Mouse (Mus musculus) kidney, postnatal 4 days (tissue): ENCODE data around the gene Gm12166.

Source experiments
- DNase-seq, 2 experiments: peaks; one replicate each; pipeline ENCODE4 v3.0.0; 2021; ENCODE audit warnings: mixed read lengths in 2 of 2

Gene Gm12166

DNA sequence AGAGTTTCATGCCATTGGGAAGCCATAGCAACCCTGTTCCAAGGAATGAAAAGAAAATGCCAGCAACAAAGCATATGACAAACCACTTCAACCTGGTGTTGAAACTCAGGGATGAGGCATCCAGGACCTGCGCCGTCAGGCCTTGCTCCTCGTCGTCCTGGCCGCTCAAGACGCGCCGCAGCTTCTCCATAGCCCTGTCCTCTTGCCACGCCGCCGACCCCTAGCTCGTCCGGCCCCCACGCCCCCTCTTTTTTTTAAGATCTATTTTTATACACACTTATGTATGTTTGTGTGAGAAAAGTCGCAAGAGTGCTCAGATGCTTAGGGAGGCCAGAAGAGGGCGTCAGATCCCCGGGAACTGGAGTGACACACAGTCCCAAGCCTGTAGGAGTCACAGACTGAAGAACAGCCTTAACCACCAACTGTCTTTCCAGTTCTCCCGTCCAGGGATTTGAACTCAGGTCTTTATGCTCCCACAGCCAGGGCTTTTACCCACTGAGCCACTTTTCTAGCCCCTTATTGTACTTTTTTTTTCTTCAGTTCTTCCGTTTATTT lies at the start of gene Gm12166:
Gene Gm12166, minus strand, starts transcription at position 217 of the 555 bp plus-strand sequence.
- DNase-seq = peak; percentile 71 to 78

DNA sequence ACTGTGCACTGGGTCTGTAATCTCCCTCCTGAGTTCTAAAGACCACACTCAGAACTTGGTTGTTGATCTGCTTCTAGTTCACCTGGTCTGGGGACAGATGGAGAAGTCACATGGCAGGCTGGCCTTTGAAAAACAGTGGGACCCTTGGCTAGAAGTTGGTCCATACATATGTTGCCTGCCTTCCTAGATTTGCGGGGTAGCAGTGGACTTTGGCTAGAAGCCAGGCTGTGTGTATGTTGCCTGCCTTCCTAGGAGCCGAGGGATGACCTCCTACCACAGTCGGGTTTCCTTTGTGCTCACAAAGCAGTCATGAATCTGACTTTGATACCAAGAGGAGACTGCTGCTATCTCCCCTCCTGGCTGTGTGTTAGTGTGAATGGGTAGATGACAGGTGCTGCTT lies 44.9 kb upstream of the Gm12166 start:
- no peak for DNase-seq

DNA sequence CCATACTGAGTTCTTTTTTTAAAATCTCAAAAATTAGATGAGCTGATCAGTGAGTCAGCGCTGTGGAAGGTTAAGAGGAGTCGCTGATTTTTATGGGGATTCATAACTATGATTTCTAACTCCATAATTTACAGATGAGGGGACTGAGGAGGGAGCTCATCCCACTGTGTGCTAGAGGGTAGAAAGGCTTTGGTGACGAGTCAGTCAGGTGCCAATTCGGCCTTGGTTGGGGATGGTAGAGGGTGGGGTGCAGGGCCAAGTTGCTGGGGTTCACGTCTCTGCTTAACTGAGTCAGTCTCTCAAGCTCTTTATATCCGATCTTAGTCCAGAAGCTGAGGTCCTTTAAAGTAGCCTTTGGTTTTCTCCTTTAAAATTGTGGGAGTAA lies 44.1 kb upstream of the Gm12166 start:
- DNase-seq = no peak

DNA sequence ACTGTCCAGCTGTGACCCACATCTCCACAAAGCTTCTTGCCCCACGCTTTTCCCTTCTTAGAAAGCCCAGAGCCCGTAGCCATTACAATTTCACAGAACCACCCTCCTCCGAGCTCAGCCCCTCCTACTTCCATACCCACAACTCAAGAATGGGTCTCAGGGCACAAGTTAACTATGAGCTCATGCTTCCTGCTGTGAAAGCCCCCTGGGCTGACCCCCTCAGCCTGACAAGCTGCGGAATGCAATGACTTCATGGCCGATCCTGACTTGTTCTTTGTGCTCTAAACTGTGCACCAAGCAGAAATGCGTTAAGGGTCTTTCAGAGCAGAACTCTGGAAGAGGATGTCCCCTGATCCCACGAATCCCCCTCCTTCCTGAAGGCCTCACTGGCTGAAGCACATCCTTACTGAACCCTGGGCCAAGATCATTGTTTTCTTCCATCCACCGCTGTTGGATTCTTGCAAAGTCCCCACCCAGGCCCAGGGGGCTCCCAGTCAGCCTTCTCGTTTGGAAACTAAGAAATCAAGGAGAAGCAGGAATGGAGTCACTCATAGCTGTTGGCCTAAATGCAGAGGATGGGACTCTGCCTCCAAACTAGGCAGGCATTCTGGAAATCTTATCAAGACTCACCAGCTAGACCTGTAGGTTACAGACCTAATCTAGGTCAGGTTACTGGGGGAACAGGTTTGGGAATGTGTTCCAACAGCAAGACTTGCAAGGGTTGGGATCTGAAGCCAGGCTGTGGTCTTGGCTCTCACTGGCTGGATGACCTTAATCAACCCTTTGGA lies 43.5 kb upstream of the Gm12166 start:
- DNase-seq = no peak

DNA sequence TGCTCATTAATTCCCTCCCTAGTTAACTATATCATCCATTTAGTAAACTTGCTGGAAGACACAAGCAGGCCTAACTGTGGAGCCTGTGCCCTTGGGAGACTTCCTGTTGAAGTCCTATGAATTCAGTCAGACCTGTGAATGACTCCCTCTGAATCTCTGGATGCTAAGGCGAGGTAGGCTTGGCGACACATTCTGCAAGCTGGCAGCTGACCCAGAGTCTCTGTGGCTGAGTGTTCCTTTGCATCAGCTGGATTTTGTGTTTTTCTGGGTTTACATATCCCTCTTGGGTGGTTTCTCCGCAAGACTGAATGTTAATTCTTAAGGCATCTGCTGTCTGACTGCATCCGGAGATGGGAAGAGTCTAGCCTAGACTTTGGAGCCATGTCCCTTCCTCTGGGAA lies 40.0 kb upstream of the Gm12166 start:
- DNase-seq = no peak

DNA sequence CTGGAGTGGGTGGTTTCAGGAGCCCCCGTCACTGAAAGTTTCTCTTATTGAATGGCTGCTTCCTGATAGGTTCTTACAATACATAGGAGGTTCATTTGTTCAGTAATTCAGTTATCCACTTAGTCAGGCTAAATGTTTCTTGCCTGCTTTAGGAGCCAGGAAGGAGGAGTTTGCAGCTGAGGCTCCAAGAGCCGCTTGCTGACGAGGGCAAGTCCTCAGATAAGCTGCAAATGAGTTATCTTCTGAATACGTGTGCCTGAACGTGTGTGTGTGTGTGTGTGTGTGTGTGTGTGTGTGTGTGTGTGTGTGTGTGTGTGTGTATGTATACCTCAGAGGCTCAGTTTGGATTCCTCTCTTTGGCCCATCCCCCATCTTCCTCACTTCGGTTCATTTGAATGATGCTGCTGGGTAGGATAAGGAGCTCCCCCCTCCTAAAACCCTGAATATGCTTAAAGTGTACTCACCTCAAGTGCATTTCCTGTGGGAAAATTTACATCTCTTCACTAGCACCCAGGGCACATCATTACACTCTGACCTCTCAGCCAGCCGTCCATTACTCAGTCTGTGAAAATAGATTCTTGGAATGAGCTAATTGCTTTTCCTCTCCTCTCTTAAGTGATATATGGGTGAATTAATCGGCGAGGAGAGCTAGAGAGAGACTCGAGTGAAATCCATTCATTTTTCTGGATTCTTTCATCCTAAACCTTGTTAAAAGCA lies 39.0 kb upstream of the Gm12166 start:
- no peak for DNase-seq

DNA sequence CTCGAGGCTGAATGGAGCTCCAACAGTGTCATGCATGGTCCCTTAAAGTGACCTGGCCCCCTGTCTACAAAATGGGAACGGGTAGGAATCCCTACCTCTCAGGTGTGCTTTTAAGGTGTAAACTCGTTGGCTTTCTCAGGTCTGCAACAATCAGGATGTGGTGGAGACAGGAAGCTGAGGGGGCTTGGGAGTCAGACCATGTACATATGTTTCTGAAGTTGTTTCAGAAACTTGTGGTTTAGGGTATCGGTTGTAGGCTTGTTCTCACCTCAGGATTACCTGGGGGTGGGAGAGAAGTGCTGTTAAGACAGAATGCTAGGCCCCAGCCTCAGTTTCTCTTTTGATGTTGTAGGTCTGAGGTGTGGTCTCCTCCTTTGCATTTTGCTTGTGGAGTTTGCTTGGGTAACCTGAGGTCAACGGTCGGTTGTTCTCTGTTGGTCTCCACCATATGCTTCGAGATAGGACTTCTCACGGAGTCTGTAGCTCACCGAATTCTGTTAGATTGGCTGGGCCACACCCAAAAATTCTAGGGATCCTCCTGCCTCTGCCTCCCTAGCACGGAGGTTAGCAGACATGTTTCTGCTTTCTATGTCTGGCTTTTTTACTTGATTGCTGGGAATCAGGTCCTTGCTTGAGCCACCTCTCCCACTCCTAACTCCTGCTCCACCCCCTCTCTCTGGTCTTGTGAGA lies 38.1 kb upstream of the Gm12166 start:
- no peak for DNase-seq

DNA sequence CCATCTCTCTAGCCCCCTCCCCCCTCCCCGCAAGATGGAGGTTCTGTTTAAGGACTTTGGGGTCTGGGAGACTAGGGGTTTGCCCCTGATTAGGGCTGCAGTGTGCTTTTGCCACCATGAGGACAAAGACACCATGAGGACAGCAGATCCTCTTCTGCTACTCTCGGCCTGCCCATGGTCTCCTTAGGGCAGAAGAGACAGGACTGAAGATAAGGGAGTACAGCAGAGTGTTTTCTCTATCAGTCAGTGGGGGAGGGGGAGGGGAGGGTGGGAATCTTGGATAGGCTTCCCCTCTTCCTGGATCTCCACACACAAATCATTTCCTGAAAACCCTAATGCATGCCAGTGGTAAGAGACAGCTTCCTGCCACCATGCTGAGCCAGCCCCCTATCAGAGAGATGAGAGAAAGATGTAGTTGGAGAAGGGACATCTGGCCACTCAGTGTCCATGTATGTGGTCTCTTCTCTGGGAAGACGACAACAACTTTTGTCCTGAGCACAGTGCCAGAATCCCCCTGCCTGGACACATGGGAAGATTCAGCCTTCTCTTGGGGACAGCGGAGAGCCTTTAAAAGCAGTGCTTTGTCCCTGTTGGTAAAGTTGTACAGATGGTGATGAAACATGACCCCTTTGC lies 37.1 kb upstream of the Gm12166 start:
- peak; percentile 52 to 67 for DNase-seq

DNA sequence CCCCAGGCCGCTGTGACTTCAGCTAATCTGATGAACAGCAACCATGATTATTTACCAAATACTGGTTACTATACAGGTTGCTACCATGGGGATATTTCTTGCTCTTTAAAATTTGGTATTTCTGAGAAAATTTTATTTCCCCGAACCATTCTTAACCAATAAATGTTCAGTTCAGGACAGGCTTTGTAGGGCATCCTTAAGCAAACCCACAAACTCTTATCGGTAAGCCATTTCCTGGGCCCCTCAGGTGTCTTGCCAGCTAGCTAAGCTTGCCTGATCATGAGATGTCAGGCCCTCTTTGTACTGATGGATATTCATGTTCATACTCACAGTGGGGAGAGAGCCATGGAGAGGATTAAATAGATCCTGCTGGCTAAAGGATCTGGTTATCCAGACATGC lies 34.3 kb upstream of the Gm12166 start:
- DNase-seq = no peak

DNA sequence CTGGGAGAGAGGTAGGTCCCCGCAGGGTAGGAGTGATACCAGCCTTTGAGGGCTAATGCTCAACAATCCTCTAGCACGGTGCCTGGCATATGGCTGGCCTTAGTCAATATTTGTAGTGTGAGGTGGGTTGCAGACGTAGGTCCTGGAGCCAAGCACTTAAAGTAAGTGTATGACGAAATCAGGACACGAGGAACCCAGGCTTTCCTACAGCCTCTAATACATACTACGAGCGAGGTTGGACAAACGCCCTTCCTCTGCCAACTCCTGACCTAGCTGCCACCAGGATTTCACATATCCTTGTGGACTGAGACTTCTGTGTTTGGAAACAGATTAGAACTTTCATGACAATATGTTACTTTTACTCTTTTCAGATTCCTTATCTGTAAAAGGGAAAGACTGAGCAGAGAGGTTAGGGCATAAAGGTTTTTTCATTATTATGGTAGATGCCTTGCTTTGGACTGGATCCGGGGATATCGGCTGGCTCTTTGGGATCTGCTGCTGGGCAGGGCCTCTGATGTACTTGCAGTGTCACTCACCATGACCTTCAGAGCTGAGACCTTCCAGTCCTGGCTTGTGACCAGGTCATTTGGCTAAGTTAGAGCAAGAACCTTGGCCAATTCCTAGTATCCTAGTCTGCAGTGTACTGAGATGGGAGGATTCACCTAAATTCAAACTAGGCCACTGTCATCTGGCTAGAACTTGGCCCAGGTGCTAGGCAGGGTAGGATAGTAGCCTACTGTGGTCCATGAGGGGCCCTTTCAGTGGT lies 33.5 kb upstream of the Gm12166 start:
- DNase-seq = no peak

DNA sequence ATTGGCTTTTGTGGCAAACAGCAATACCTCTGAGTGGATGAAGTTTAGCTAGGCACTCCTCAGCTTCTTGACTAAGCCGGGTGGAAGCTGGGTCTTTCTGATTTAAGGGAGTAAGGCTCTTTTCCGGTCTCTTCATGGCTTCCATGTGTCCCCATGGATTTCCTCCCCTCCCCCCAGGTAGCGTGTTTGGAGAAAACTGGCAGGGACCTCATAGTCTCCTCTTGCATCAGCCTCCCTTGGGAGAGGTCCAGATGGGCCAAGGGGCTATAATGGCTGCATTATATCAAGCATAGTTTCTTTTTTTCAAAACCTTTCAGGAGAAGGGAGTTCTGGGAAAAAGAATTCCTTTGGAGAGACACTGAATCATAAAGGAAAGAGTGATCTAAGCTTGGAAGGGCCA lies 32.4 kb upstream of the Gm12166 start:
- peak; percentile 56 to 70 for DNase-seq

DNA sequence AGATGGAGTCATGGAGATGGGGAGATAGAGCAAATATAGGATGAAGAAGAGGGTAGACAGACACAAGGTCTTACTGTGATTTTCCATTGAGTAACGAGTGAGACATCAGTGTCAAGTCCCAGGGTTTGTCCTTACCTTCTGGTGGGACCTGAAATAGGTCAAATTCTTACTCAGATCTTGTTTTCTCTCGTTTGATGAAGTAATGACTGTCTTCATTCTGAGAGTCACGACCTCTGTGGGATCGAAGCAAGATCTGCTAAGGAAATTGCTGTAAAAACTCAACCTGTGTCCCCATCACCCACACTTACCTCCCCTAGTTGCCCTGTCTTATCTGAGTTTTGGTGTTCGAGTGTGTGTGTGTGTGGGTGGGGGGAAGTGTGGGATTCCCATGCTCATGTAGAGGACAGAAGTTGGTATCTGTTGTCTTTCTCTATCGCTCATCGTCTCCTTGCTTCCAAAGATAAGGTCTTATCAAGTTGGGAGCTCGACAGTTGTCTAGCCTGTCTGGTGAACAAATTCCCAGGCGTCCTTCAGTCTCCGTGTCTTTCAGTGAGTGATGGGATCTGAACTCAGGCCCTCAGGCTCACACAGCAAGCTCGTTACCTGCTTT lies 31.8 kb upstream of the Gm12166 start:
- DNase-seq = no peak

DNA sequence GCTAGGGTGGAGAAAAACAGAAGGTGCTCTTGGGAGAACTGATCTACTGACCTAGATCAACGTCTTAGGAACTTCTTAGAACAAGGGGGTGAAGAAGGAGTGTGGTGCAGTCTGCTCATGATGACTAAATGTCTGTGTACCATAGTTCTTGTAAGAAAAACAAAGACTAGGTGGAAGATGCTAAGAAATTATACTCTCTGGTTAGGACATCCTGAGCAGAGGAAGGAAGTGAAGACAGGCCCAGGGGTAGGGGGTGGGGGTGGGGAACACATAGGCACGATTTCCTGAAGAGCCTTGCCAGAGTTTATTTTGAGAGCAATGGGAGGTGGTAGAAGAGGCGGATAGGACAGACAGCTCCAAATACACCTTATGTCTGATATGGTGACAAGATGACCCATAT lies 31.3 kb upstream of the Gm12166 start:
- DNase-seq = no peak

DNA sequence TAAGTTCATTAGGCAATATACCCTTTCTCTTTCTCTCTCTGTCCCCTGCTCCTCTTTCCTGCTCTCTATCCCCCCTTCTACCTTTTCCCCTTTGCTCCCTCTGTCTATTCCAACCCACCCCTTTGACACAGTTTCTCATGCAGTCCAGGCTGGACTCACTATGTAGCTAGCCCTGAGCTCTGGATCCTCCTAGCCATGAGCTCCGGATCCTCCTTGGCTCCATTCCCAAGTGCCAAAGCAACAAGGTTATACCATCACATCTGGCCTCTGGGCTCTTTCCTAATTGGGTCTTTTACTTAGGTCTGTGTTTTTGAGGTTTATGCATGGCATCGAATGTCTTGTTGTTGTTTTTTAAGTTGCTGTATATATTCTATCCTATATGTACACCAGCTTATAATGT lies 29.0 kb upstream of the Gm12166 start:
- DNase-seq = no peak

DNA sequence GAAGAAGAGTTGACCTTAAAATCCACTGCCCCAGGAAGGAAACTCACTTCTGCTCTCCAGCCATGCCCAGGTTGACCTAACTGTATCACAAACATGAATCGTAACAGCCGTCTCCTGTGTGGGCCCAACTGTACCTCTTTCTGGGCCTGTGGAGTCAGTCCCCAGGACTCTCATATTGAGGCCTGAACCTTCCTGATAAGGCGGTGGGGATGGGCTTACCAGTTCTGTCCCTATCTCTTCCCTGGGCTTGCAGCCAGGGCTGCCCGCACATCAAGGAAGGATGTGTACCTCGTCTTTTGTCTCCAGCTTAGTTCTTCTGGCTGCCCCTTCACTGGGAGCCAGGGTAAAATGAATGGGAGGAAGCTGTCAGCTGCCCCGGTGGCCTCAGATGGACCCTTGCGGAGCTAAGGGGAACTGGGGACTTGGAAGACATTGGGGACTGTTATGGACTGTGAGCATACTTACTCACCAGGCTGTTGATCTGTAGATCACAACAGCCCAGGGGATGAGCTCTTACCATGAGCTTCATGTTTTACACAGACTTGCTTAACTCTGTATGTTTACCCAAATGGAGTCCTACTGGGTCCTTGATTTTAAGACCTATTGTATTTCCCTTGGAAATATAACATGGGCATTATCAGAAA lies 25.7 kb upstream of the Gm12166 start:
- DNase-seq = peak; percentile 41 to 61

DNA sequence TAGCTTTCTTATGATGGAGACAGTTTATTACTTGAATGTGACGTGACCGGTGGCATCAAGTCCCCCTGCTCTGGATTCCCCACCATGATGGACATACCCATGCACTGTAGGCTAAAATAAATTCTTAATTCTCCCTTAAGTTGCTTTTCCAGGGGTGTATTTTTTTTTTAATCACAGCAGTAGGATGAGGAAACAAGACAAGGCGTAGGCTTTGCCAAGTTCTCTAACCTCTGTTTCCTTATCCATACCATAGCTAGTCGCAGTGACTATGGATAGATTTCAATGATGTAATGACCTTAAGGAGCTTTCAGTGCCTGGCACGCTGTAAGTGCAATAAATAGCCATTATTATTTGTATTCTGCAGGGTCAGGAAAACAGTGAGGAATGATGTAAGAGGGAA lies 25.2 kb upstream of the Gm12166 start:
- no peak for DNase-seq

DNA sequence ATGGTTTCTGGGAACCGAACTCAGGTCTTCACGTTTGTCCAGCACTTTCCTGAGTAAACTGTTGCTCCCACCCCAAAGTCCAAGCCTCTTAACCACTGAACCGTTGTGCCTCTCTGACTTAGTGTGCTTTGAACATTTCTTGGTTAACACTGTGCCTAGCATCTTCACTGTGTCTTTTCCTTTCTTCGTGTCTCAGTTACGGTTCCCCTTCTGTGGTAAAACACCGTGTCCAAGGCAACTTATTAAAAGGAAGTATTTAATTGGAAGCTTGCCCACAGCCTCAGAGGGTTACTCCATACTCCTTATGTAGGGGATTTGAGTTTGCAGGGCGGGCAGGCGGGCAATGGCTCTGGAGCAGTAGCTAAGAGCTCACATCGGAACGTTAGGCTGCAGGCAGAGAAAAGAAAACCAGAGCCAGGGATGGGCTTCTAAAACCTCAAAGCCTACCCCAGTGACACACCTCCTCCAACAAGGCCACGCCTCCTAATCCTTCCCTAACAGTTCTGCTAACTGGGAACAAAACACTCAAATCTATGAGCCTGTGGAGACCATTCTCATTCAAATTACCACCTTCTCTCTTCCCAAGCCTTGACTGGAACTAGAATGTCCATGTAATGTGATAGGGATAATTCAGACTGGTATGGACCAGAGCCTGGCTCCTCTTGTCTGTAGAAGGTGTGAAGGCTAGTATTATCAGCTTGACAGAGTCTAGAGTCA lies 24.5 kb upstream of the Gm12166 start:
- DNase-seq = no peak

DNA sequence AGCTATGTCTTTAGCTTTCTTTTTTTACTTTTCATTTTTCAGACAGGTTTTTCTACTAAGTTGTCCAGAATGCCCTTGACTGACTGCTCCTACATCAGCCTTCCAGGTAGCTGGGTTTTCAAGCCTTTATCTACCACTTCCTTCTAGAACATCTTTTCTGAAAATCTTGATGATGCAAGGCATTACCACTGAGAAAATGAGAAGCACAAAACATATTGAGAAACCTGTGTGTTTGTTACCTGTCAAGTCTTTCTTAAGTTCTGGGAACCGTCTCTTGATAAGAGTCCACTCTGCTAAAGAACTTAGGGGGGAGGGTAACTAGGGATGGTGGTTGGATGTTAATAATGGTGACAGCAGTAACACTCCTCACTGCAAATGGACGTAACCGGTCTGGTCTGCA lies 23.4 kb upstream of the Gm12166 start:
- no peak for DNase-seq

DNA sequence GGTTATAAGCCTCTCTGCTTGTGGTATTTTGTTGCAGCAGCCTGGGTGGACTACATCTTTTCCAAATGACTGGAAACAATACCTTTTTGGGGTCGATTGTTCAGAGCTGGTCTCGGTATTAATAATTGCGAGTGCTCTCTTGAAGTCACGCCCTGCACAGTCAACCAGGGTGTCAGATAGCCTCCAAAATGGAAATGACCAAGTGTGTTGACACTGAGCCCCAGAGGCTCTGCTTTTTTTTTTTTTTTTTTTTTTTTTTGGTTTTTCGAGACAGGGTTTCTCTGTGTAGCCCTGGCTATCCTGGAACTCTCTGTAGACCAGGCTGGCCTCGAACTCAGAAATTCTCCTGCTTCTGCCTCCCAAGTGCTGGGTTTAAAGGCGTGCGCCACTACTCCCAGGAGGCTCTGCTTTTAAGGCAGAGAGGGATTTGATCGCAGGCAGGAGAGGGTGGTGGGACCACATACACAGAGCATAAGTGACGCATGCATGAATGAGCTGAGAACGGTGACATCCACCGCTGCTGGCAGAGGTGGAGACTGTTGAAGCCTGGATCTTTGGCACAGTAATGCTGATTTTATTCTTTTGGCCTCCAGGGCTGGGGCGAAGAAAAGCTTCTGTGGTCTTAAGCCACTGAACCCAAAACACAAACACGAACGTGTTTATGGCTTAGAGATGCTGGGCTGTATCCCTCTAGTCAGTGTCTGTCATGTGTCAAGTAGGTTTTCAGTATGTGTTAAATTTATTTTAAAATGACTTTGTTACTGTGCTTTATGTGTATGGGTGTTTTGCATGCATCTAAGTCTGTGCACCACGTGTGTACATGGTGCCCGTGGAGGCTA lies 21.9 kb upstream of the Gm12166 start:
- no peak for DNase-seq
